Mouse (Mus musculus): Measurements from ENCODE around the gene Kir3dl1. TPM values are rescaled to one million over a fixed set of nuclear protein-coding genes. Genes with fewer than 3 reads are reported as not detected.
"Not testable (repeated sequence)": the region's sequence is repeated elsewhere in the genome, so short reads cannot be mapped to it uniquely, and the experiment has no call there.

Gene Kir3dl1
- not detected in 2 replicates for polyA plus RNA-seq (2014; fragmentation: Nextera tagmentation; extraction: Ambion mirVana)

DNA sequence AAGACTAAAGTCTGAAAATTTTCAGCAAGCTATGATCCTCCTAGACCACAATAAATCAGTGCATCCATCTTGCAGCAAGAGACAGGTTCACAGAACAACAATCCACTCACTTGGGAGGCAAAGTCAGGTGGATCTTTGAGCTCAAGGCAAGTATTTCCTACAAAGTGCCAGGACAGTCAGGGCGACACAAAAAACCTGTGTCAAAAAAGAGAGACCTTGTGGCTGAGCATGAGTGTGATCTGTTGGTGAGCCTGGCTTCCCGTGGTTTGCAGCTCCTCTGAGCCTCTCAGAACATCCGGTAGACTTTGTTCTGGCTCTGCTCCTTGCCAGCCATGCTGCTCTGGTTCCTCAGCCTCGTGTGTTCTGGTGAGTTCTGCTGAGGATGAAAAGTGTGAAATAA, at the start of gene Kir3dl1:
TSS of gene Kir3dl1 (plus strand) at position 301 of the 400 bp plus-strand sequence.
- H3K4me1 ChIP-seq (ENCODE audit: control insufficient read depth, insufficient read depth, low read length); H3K4me2 ChIP-seq (replicated peaks; ENCODE audit: low read depth, low read length); H3K9ac ChIP-seq (replicated peaks; ENCODE audit: low read depth, low read length); H3K27ac ChIP-seq (ENCODE audit: low read length); H3K36me3 ChIP-seq (ENCODE audit: control insufficient read depth, insufficient read depth, low read length); H3K4me3 ChIP-seq (ENCODE audit: low read depth, low read length); ATAC-seq (ENCODE audit: insufficient number of reproducible peaks, insufficient read depth, low FRiP score, low read depth); H3K27me3 ChIP-seq (ENCODE audit: control insufficient read depth, insufficient read depth, low read length); H3K9me3 ChIP-seq (ENCODE audit: control insufficient read depth, low read depth, low read length): not testable (repeated sequence)
- WGBS, result 75% methylated on average over 4 of the region's 4 CpGs

DNA sequence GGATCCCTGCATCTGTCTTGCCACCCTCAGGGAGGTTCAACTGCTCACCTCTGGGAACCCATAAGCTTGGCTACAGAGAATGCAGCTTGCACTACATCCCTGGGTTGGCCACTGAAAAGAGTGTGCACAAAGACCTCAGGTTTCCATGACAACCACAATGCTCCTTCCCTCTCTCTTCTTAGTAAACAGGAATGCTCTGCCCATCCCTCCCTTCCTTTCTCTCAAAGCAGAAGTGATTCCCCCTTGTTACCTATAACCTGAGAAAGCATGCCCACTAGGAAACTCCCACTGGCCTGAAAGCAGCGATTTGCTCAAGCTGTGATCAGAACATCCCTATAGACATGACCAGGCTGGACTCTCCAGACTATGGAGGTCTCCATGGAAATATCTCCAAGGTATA, 26.2 kb downstream of the Kir3dl1 start, which contains the start of gene Kir3dl2:
TSS of gene Kir3dl2 (minus strand) at position 101 of the 400 bp plus-strand sequence.
- not testable (repeated sequence) for H3K27ac ChIP-seq (ENCODE audit: low read length); H3K9ac ChIP-seq (replicated peaks; ENCODE audit: low read depth, low read length); H3K4me1 ChIP-seq (ENCODE audit: control insufficient read depth, insufficient read depth, low read length); H3K9me3 ChIP-seq (ENCODE audit: control insufficient read depth, low read depth, low read length); H3K36me3 ChIP-seq (ENCODE audit: control insufficient read depth, insufficient read depth, low read length); H3K4me2 ChIP-seq (replicated peaks; ENCODE audit: low read depth, low read length); H3K4me3 ChIP-seq (ENCODE audit: low read depth, low read length); ATAC-seq (ENCODE audit: insufficient number of reproducible peaks, insufficient read depth, low FRiP score, low read depth); H3K27me3 ChIP-seq (ENCODE audit: control insufficient read depth, insufficient read depth, low read length)
- 64% methylated on average over 1 of the region's 1 CpGs for WGBS

DNA sequence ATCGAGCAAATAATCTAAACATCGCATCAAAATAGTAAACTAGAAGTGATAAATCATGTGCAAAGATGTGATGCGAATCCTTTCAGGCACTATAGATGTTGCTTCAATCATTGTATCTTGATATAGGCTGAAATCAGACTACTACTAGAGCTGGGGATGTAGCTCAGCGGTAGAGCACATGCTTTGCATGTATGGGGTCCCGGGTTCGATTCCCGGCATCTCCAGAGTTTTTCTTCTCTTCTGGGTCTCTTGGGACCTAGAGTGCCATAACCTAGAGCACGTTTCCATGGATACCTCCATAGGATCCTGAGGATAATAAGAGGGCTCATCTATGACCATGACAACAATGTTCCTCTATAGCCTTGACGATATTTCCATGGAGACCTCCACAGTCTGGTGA, 51.3 kb downstream of the Kir3dl1 start:
- H3K27me3 ChIP-seq (ENCODE audit: control insufficient read depth, insufficient read depth, low read length); H3K4me2 ChIP-seq (replicated peaks; ENCODE audit: low read depth, low read length); H3K4me1 ChIP-seq (ENCODE audit: control insufficient read depth, insufficient read depth, low read length); H3K9ac ChIP-seq (replicated peaks; ENCODE audit: low read depth, low read length); H3K27ac ChIP-seq (ENCODE audit: low read length); ATAC-seq (ENCODE audit: insufficient number of reproducible peaks, insufficient read depth, low FRiP score, low read depth); H3K36me3 ChIP-seq (ENCODE audit: control insufficient read depth, insufficient read depth, low read length); H3K9me3 ChIP-seq (ENCODE audit: control insufficient read depth, low read depth, low read length); H3K4me3 ChIP-seq (ENCODE audit: low read depth, low read length): not testable (repeated sequence)
- WGBS, result 91% methylated on average over 9 of the region's 9 CpGs

Other genes with a start within 250 kb of the Kir3dl1 start
- 466 and 489 TPM in 2 replicates for gene Bex3, start 247.7 kb upstream of the Kir3dl1 start, polyA plus RNA-seq (2014; fragmentation: Nextera tagmentation; extraction: Ambion mirVana)
- not detected in 2 replicates for gene Kir3dl2, start 26.1 kb downstream of the Kir3dl1 start, polyA plus RNA-seq (2014; fragmentation: Nextera tagmentation; extraction: Ambion mirVana)
- 7.1 and 8.4 TPM in 2 replicates for gene Tceal3, start 72.8 kb downstream of the Kir3dl1 start, polyA plus RNA-seq (2014; fragmentation: Nextera tagmentation; extraction: Ambion mirVana)
- 10.4 and 11.1 TPM in 2 replicates for gene Tceal1, start 190.0 kb downstream of the Kir3dl1 start, polyA plus RNA-seq (2014; fragmentation: Nextera tagmentation; extraction: Ambion mirVana)
- gene Morf4l2, start 225.7 kb downstream of the Kir3dl1 start, polyA plus RNA-seq (2014; fragmentation: Nextera tagmentation; extraction: Ambion mirVana), result 523 and 569 TPM in 2 replicates

Data from stomach, embryonic 14.5 days (tissue).